Mouse (Mus musculus) hindlimb bud, embryonic 11.5 days (tissue): ENCODE results near the gene Ptgds.

ENCODE experiments used
- DNase-seq: peaks from one replicate; pipeline ENCODE4 v3.0.0-alpha.2; 2012; ENCODE audit warnings: low read depth, low spot score; ENCODE audit errors: extremely low spot score

Ptgds gene

GRCm38 (mm10) chr2:25469969-25470368 is at the start of gene Ptgds:
Gene Ptgds, minus strand, starts transcription at chr2:25470046.
- no peak for DNase-seq

- no peak for DNase-seq
Observed at GRCm38 (mm10) chr2:25509912-25510311, 40.1 kb upstream of the Ptgds start.

GRCm38 (mm10) chr2:25506964-25507363 is 37.1 kb upstream of the Ptgds start:
- no peak for DNase-seq

GRCm38 (mm10) chr2:25505860-25506259 is 36.0 kb upstream of the Ptgds start:
- DNase-seq = no peak

GRCm38 (mm10) chr2:25505000-25505399 is 35.2 kb upstream of the Ptgds start:
- no peak for DNase-seq

GRCm38 (mm10) chr2:25504538-25504937 is 34.7 kb upstream of the Ptgds start:
- no peak for DNase-seq

- DNase-seq = no peak
Observed at GRCm38 (mm10) chr2:25502726-25503125, 32.9 kb upstream of the Ptgds start.

GRCm38 (mm10) chr2:25501593-25502486 is 32.0 kb upstream of the Ptgds start, which contains the start of gene C8g:
Gene C8g, minus strand, starts transcription at chr2:25501719.
- no peak for DNase-seq

- DNase-seq = peak; percentile 89
Observed at GRCm38 (mm10) chr2:25500576-25501405, 30.9 kb upstream of the Ptgds start, which contains the start of gene Fbxw5. Gene Fbxw5, plus strand, starts transcription at chr2:25500750.

- no peak for DNase-seq
Observed at GRCm38 (mm10) chr2:25500071-25500575, 30.3 kb upstream of the Ptgds start.

- no peak for DNase-seq
Observed at GRCm38 (mm10) chr2:25498622-25499478, 29.0 kb upstream of the Ptgds start.

- no peak for DNase-seq
Observed at GRCm38 (mm10) chr2:25497846-25498575, 28.2 kb upstream of the Ptgds start.

- no peak for DNase-seq
Observed at GRCm38 (mm10) chr2:25496462-25496861, 26.6 kb upstream of the Ptgds start.

- no peak for DNase-seq
Observed at GRCm38 (mm10) chr2:25493476-25493961, 23.7 kb upstream of the Ptgds start, which contains the start of gene Lcn12. Gene Lcn12, minus strand, starts transcription at chr2:25493911.

GRCm38 (mm10) chr2:25492988-25493387 is 23.1 kb upstream of the Ptgds start:
- no peak for DNase-seq

GRCm38 (mm10) chr2:25488671-25489068 is 18.8 kb upstream of the Ptgds start:
- DNase-seq = no peak

GRCm38 (mm10) chr2:25487965-25488670 is 18.3 kb upstream of the Ptgds start:
- DNase-seq = no peak

- no peak for DNase-seq
Observed at GRCm38 (mm10) chr2:25484901-25485647, 15.2 kb upstream of the Ptgds start.
